Mouse (Mus musculus): Measurements from ENCODE around the gene Gm7138. TPM values are rescaled to one million over a fixed set of nuclear protein-coding genes. Genes with fewer than 3 reads are reported as not detected.
"Not testable (repeated sequence)": the region's sequence is repeated elsewhere in the genome, so short reads cannot be mapped to it uniquely, and the experiment has no call there.

The Gm7138 gene
- not detected in 2 replicates for polyA plus RNA-seq (2012; ENCODE audit: insufficient read depth, insufficient read length, missing spikeins)

- H3K27ac ChIP-seq (replicated peaks; ENCODE audit: low read depth, low read length); H3K4me1 ChIP-seq (ENCODE audit: control insufficient read depth, insufficient read depth, insufficient read length, low read length); H3K4me3 ChIP-seq (ENCODE audit: insufficient read depth, low read depth, low read length): not testable (repeated sequence)
Measured at GRCm38 (mm10) chr10:77776844-77777243, at the start of gene Gm7138. TSS of gene Gm7138 (minus strand) at chr10:77776944.

GRCm38 (mm10) chr10:77819203-77819602 lies 42.5 kb upstream of the Gm7138 start:
- Histone ChIP-seq H3K27ac (replicated peaks; ENCODE audit: low read depth, low read length) (no peak overlapping the region), H3K4me3 (ENCODE audit: insufficient read depth, low read depth, low read length) (no peak overlapping the region), H3K4me1 (ENCODE audit: control insufficient read depth, insufficient read depth, insufficient read length, low read length) (no peaks in the 10 kb centered on the region)

GRCm38 (mm10) chr10:77818523-77818922 lies 41.8 kb upstream of the Gm7138 start:
- H3K27ac ChIP-seq (replicated peaks; ENCODE audit: low read depth, low read length) = no peak overlapping the region
- no peaks in the 10 kb centered on the region for H3K4me1 ChIP-seq (ENCODE audit: control insufficient read depth, insufficient read depth, insufficient read length, low read length)
- no peak overlapping the region for H3K4me3 ChIP-seq (ENCODE audit: insufficient read depth, low read depth, low read length)

- H3K4me1 ChIP-seq (ENCODE audit: control insufficient read depth, insufficient read depth, insufficient read length, low read length) = no peaks in the 10 kb centered on the region
- no peak overlapping the region for H3K4me3 ChIP-seq (ENCODE audit: insufficient read depth, low read depth, low read length)
- H3K27ac ChIP-seq (replicated peaks; ENCODE audit: low read depth, low read length) = no peak overlapping the region
Measured at GRCm38 (mm10) chr10:77815514-77815913, 38.8 kb upstream of the Gm7138 start.

GRCm38 (mm10) chr10:77814382-77814781 lies 37.6 kb upstream of the Gm7138 start, which contains the start of gene Gm2696:
TSS of gene Gm2696 (plus strand) at chr10:77814682.
- no peak within 1 kb of the TSS for H3K27ac ChIP-seq (replicated peaks; ENCODE audit: low read depth, low read length)
- no peak within 1 kb of the TSS for H3K4me3 ChIP-seq (ENCODE audit: insufficient read depth, low read depth, low read length)
- H3K4me1 ChIP-seq (ENCODE audit: control insufficient read depth, insufficient read depth, insufficient read length, low read length) = no peaks in the 10 kb centered on the region

GRCm38 (mm10) chr10:77811743-77812142 lies 35.0 kb upstream of the Gm7138 start, which contains the start of gene Gm9507:
TSS of gene Gm9507 (minus strand) at chr10:77811843.
- no peaks in the 10 kb centered on the region for H3K4me1 ChIP-seq (ENCODE audit: control insufficient read depth, insufficient read depth, insufficient read length, low read length)

GRCm38 (mm10) chr10:77804095-77804494 lies 27.4 kb upstream of the Gm7138 start:
- H3K27ac ChIP-seq (replicated peaks; ENCODE audit: low read depth, low read length) = no peak overlapping the region
- H3K4me3 ChIP-seq (ENCODE audit: insufficient read depth, low read depth, low read length) = no peak overlapping the region
- no peaks in the 10 kb centered on the region for H3K4me1 ChIP-seq (ENCODE audit: control insufficient read depth, insufficient read depth, insufficient read length, low read length)

More at GRCm38 (mm10) chr10:77811743-77812142, 35.0 kb upstream of the Gm7138 start, which contains the start of gene Gm9507:
- Histone ChIP-seq H3K27ac (replicated peaks; ENCODE audit: low read depth, low read length) (no peak within 1 kb of the TSS), H3K4me3 (ENCODE audit: insufficient read depth, low read depth, low read length) (no peak within 1 kb of the TSS)

GRCm38 (mm10) chr10:77798921-77799508 lies 22.3 kb upstream of the Gm7138 start, which contains the start of gene Gm19668:
TSS of gene Gm19668 (minus strand) at chr10:77799133.
- no peak within 1 kb of the TSS for H3K27ac ChIP-seq (replicated peaks; ENCODE audit: low read depth, low read length)
- no peaks in the 10 kb centered on the region for H3K4me1 ChIP-seq (ENCODE audit: control insufficient read depth, insufficient read depth, insufficient read length, low read length)
- H3K4me3 ChIP-seq (ENCODE audit: insufficient read depth, low read depth, low read length) = no peak within 1 kb of the TSS

- H3K4me3 ChIP-seq (ENCODE audit: insufficient read depth, low read depth, low read length); H3K4me1 ChIP-seq (ENCODE audit: control insufficient read depth, insufficient read depth, insufficient read length, low read length); H3K27ac ChIP-seq (replicated peaks; ENCODE audit: low read depth, low read length): not testable (repeated sequence)
Measured at GRCm38 (mm10) chr10:77798164-77798920, 21.6 kb upstream of the Gm7138 start.

GRCm38 (mm10) chr10:77797677-77798076 lies 20.9 kb upstream of the Gm7138 start:
- Histone ChIP-seq H3K4me1 (ENCODE audit: control insufficient read depth, insufficient read depth, insufficient read length, low read length) (no peaks in the 10 kb centered on the region), H3K27ac (replicated peaks; ENCODE audit: low read depth, low read length) (no peak overlapping the region), H3K4me3 (ENCODE audit: insufficient read depth, low read depth, low read length) (no peak overlapping the region)

- no peak within 1 kb of the TSS for H3K27ac ChIP-seq (replicated peaks; ENCODE audit: low read depth, low read length)
- H3K4me1 ChIP-seq (ENCODE audit: control insufficient read depth, insufficient read depth, insufficient read length, low read length) = no peaks in the 10 kb centered on the region
- H3K4me3 ChIP-seq (ENCODE audit: insufficient read depth, low read depth, low read length) = no peak within 1 kb of the TSS
Measured at GRCm38 (mm10) chr10:77794976-77795375, 18.2 kb upstream of the Gm7138 start, which contains the start of gene Gm9639. TSS of gene Gm9639 (minus strand) at chr10:77795076.

- Histone ChIP-seq H3K27ac (replicated peaks; ENCODE audit: low read depth, low read length) (no peak overlapping the region), H3K4me3 (ENCODE audit: insufficient read depth, low read depth, low read length) (no peak overlapping the region), H3K4me1 (ENCODE audit: control insufficient read depth, insufficient read depth, insufficient read length, low read length) (no peaks in the 10 kb centered on the region)
Measured at GRCm38 (mm10) chr10:77788621-77789020, 11.9 kb upstream of the Gm7138 start.

- not testable (repeated sequence) for H3K4me3 ChIP-seq (ENCODE audit: insufficient read depth, low read depth, low read length); H3K4me1 ChIP-seq (ENCODE audit: control insufficient read depth, insufficient read depth, insufficient read length, low read length); H3K27ac ChIP-seq (replicated peaks; ENCODE audit: low read depth, low read length)
Measured at GRCm38 (mm10) chr10:77787876-77788275, 11.1 kb upstream of the Gm7138 start, which contains the start of gene Gm7137. TSS of gene Gm7137 (minus strand) at chr10:77788200.

GRCm38 (mm10) chr10:77783396-77783795 lies 6.7 kb upstream of the Gm7138 start:
- H3K4me1 ChIP-seq (ENCODE audit: control insufficient read depth, insufficient read depth, insufficient read length, low read length); H3K27ac ChIP-seq (replicated peaks; ENCODE audit: low read depth, low read length); H3K4me3 ChIP-seq (ENCODE audit: insufficient read depth, low read depth, low read length): not testable (repeated sequence)

- H3K27ac ChIP-seq (replicated peaks; ENCODE audit: low read depth, low read length); H3K4me3 ChIP-seq (ENCODE audit: insufficient read depth, low read depth, low read length); H3K4me1 ChIP-seq (ENCODE audit: control insufficient read depth, insufficient read depth, insufficient read length, low read length): not testable (repeated sequence)
Measured at GRCm38 (mm10) chr10:77782442-77782841, 5.7 kb upstream of the Gm7138 start, which contains the start of gene Gm3250. TSS of gene Gm3250 (minus strand) at chr10:77782542.

Data from brown adipose tissue, adult 24 weeks (tissue).